Mouse (Mus musculus) forebrain, embryonic 16.5 days (tissue): ENCODE measurements around the gene 1700020D05Rik. TPM values are rescaled to one million over a fixed set of nuclear protein-coding genes. Genes with fewer than 3 reads are reported as not detected.
A peak's percentile ranks its signal among the peaks of the same experiment; 100 is the strongest.
"Not testable (repeated sequence)": the region's sequence is repeated elsewhere in the genome, so short reads cannot be mapped to it uniquely, and the experiment has no call there.

Experiments used
- ATAC-seq: fragments of 200-750 bp; cut with Nextera tagmentation; 2 replicates; pipeline ENCODE4 v1.8.0; 2017; ENCODE audit warnings: mild to moderate bottlenecking, moderate library complexity
- H3K27ac ChIP-seq: fragments of 300-500 bp; sonication (generic); 2 replicates; pipeline ENCODE4 v1.5.1; 2014; ENCODE audit warnings: low read length, control low read depth
- H3K27me3 ChIP-seq: fragments of 300-500 bp; sonication (generic); replicated peaks from 2 replicates; pipeline ENCODE4 v1.6.1; 2014; ENCODE audit warnings: low read length; ENCODE audit not compliant: control insufficient read depth, insufficient read depth
- H3K36me3 ChIP-seq: fragments of 300-500 bp; sonication (generic); 2 replicates; pipeline ENCODE4 v1.6.1; 2014; ENCODE audit not compliant: control insufficient read depth, insufficient read depth
- H3K4me1 ChIP-seq: fragments of 300-500 bp; sonication (generic); replicated peaks from 2 replicates; pipeline ENCODE4 v1.6.1; 2014; ENCODE audit warnings: low read length; ENCODE audit not compliant: control insufficient read depth, insufficient read depth
- H3K4me2 ChIP-seq: fragments of 300-500 bp; sonication (generic); 2 replicates; pipeline ENCODE4 v1.6.1; 2014; ENCODE audit warnings: mild to moderate bottlenecking, low read length, control low read depth
- H3K4me3 ChIP-seq: fragments of 300-500 bp; sonication (generic); replicated peaks from 2 replicates; pipeline ENCODE4 v1.5.1; 2014; ENCODE audit warnings: mild to moderate bottlenecking, low read length, control low read depth
- H3K9ac ChIP-seq: fragments of 300-500 bp; sonication (generic); replicated peaks from 2 replicates; pipeline ENCODE4 v1.6.1; 2014; ENCODE audit warnings: low read depth, low read length, control low read depth
- H3K9me3 ChIP-seq: fragments of 300-500 bp; sonication (generic); 2 replicates; pipeline ENCODE4 v1.6.1; 2016; ENCODE audit warnings: low read length; ENCODE audit not compliant: control insufficient read depth
- WGBS: fragments of 180-500 bp; shearing (Covaris S2); extraction: QIAGEN DNeasy Blood & Tissue Kit; methylation state at CpG from one replicate; pipeline ENCODE4 v1.1.7; 2014; 5-methylcytosine and 5-hydroxymethylcytosine counted together
- polyA plus RNA-seq: library from polyadenylated mRNA; unstranded; fragments of >200 nt; fragmentation: Nextera tagmentation; extraction: Ambion mirVana; gene quantifications from 2 replicates; pipeline ENCODE4 v1.2.1, GENCODE M21; 2015

The 1700020D05Rik gene
- polyA plus RNA-seq, 1 experiment from 2014 or later = 0.70 TPM

GRCm38 (mm10) chr19:5496052-5496370, 7.6 kb downstream of the 1700020D05Rik start:
- H3K4me3 ChIP-seq = no peak overlapping the region
- no peaks in the 10 kb centered on the region for H3K27me3 ChIP-seq
- H3K9me3 ChIP-seq = no peaks in the 10 kb centered on the region
- 85% methylated on average over 16 of the region's 16 CpGs for WGBS
- H3K4me2 ChIP-seq = no peak overlapping the region
- ATAC-seq = no peak
- peaks cover 18% of the 10 kb centered on the region for H3K4me1 ChIP-seq
- peaks cover 24% of the 10 kb centered on the region for H3K36me3 ChIP-seq
- H3K9ac ChIP-seq = no peak overlapping the region
- H3K27ac ChIP-seq = no peak overlapping the region

GRCm38 (mm10) chr19:5495353-5496051, 8.1 kb downstream of the 1700020D05Rik start:
- ATAC-seq = no peak
- H3K4me3 ChIP-seq = no peak overlapping the region
- no peak overlapping the region for H3K4me2 ChIP-seq
- H3K27me3 ChIP-seq = no peaks in the 10 kb centered on the region
- H3K36me3 ChIP-seq = peaks cover 24% of the 10 kb centered on the region
- no peak overlapping the region for H3K9ac ChIP-seq
- no peak overlapping the region for H3K27ac ChIP-seq
- H3K4me1 ChIP-seq = peaks cover 18% of the 10 kb centered on the region
- 82% methylated on average over 12 of the region's 12 CpGs for WGBS
- H3K9me3 ChIP-seq = no peaks in the 10 kb centered on the region

GRCm38 (mm10) chr19:5494314-5494713, 9.3 kb downstream of the 1700020D05Rik start:
- ATAC-seq = no peak
- H3K9me3 ChIP-seq = no peaks in the 10 kb centered on the region
- peaks cover 24% of the 10 kb centered on the region for H3K36me3 ChIP-seq
- peaks cover 19% of the 10 kb centered on the region for H3K4me1 ChIP-seq
- no peak overlapping the region for H3K9ac ChIP-seq
- no peak overlapping the region for H3K4me2 ChIP-seq
- no peaks in the 10 kb centered on the region for H3K27me3 ChIP-seq
- no peak overlapping the region for H3K27ac ChIP-seq
- H3K4me3 ChIP-seq = no peak overlapping the region
- WGBS = 90% methylated on average over 3 of the region's 3 CpGs

GRCm38 (mm10) chr19:5493301-5493721, 10.3 kb downstream of the 1700020D05Rik start:
- H3K4me3 ChIP-seq, ATAC-seq, H3K4me2 ChIP-seq, H3K9me3 ChIP-seq, H3K27ac ChIP-seq, H3K27me3 ChIP-seq, H3K9ac ChIP-seq: not testable (repeated sequence)
- WGBS = 67% methylated on average over 9 of the region's 9 CpGs
- Histone ChIP-seq H3K4me1 (peaks cover 26% of the 10 kb centered on the region), H3K36me3 (peaks cover 24% of the 10 kb centered on the region)

GRCm38 (mm10) chr19:5492641-5493040, 10.9 kb downstream of the 1700020D05Rik start:
- H3K27ac ChIP-seq = no peak overlapping the region
- no peak overlapping the region for H3K4me3 ChIP-seq
- H3K36me3 ChIP-seq = peaks cover 24% of the 10 kb centered on the region
- H3K9me3 ChIP-seq = no peaks in the 10 kb centered on the region
- H3K4me2 ChIP-seq = no peak overlapping the region
- H3K9ac ChIP-seq = no peak overlapping the region
- no peaks in the 10 kb centered on the region for H3K27me3 ChIP-seq
- WGBS = 86% methylated on average over 4 of the region's 4 CpGs
- ATAC-seq = no peak
- peaks cover 26% of the 10 kb centered on the region for H3K4me1 ChIP-seq

- peaks cover 37% of the 10 kb centered on the region for H3K4me1 ChIP-seq
- H3K27ac ChIP-seq = peak overlapping the region; percentile 99
- no peaks in the 10 kb centered on the region for H3K9me3 ChIP-seq
- H3K9ac ChIP-seq = peak overlapping the region; percentile 98
- ATAC-seq = peak; percentile 32
- no peaks in the 10 kb centered on the region for H3K27me3 ChIP-seq
- peak overlapping the region; percentile 87 for H3K4me2 ChIP-seq
- peaks cover 18% of the 10 kb centered on the region for H3K36me3 ChIP-seq
- whole genome bisulfite sequencing = under 1% methylated on average over 59 of the region's 59 CpGs
- H3K4me3 ChIP-seq = peak overlapping the region; percentile 100
Observed at GRCm38 (mm10) chr19:5490898-5491708, 12.5 kb downstream of the 1700020D05Rik start.

- peaks cover 14% of the 10 kb centered on the region for H3K36me3 ChIP-seq
- WGBS = under 1% methylated on average over 59 of the region's 62 CpGs
- peak within 1 kb of the TSS; percentile 87 for H3K4me2 ChIP-seq
- no peaks in the 10 kb centered on the region for H3K27me3 ChIP-seq
- peak within 1 kb of the TSS; percentile 99 for H3K27ac ChIP-seq
- H3K9ac ChIP-seq = peak within 1 kb of the TSS; percentile 98
- H3K4me3 ChIP-seq = peak within 1 kb of the TSS; percentile 100
- H3K4me1 ChIP-seq = peaks cover 37% of the 10 kb centered on the region
- ATAC-seq = peak; percentile 78
- no peaks in the 10 kb centered on the region for H3K9me3 ChIP-seq
Observed at GRCm38 (mm10) chr19:5490313-5490897, 13.2 kb downstream of the 1700020D05Rik start, which contains the start of gene Cfl1. TSS of gene Cfl1 (plus strand) at chr19:5490455.

GRCm38 (mm10) chr19:5489721-5490120, 13.9 kb downstream of the 1700020D05Rik start:
- WGBS = 47% methylated on average over 10 of the region's 10 CpGs
- H3K4me3 ChIP-seq = peak overlapping the region; percentile 100

GRCm38 (mm10) chr19:5488878-5489571, 14.6 kb downstream of the 1700020D05Rik start:
- no peaks in the 10 kb centered on the region for H3K9me3 ChIP-seq
- H3K9ac ChIP-seq = peak overlapping the region; percentile 60
- H3K4me1 ChIP-seq = peaks cover 37% of the 10 kb centered on the region
- H3K27me3 ChIP-seq = no peaks in the 10 kb centered on the region
- peak overlapping the region; percentile 58 for H3K4me2 ChIP-seq
- H3K4me3 ChIP-seq = peak overlapping the region; percentile 59
- ATAC-seq = peak; percentile 78
- peak overlapping the region; percentile 98 for H3K27ac ChIP-seq
- WGBS = under 1% methylated on average over 26 of the region's 26 CpGs
- H3K36me3 ChIP-seq = peaks cover 13% of the 10 kb centered on the region

More at GRCm38 (mm10) chr19:5489721-5490120, 13.9 kb downstream of the 1700020D05Rik start:
- Histone ChIP-seq H3K36me3 (peaks cover 17% of the 10 kb centered on the region), H3K27ac (peak overlapping the region; percentile 99), H3K4me2 (peak overlapping the region; percentile 46), H3K4me1 (peaks cover 37% of the 10 kb centered on the region)
- not testable (repeated sequence) for H3K9me3 ChIP-seq, H3K9ac ChIP-seq, ATAC-seq, H3K27me3 ChIP-seq
